Mouse (Mus musculus): ENCODE measurements around the gene Ddx4. TPM values are rescaled to one million over a fixed set of nuclear protein-coding genes. Genes with fewer than 3 reads are reported as not detected.

The Ddx4 gene
- polyA plus RNA-seq, 1 experiment, result 0.05 TPM

DNA sequence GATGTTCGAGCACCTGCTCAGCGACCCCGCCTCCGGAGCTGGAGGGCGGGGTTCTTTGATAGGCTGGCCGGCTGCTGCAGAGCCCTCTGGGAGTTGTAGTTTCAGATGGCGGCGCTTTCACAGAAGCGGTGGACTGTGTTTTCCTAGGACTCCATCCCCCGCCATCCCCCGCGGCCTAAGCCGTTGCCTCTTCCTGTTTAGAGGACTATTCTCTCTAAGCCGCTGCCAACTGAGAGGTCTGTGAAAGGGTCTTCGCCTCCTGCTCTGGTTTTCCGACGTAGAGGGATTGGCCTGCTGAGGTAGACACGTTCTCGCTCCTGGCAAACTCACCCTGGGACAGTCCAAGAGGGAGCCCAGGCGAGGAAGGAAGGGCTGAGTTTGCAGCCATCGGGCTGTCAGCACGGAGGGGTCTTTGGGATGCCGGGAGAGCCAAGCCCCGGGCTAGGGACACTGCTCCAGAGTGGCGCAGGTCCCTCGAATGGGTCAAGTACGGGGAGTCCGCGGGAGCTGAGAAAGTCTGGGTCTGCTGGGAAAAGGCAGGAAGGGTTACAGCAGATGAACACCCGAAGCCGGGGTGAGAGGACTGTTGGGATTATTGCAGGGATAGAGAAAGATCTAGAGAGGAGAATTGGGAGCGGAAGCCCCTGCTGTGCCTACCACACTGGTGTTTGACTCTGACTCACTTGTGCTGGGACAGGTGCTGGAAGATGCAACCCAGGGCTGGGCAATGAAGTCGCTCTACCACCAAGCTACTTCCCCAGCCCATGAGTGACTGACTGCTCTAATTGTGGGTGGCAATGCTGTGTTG, 8.5 kb upstream of the Ddx4 start, which contains the start of gene Slc38a9:
Gene Slc38a9 (plus strand): TSS at position 178 of the 808 bp plus-strand sequence.
- H3K36me3 ChIP-seq (ENCODE audit: control insufficient read depth, insufficient read depth, low read length), result no peaks in the 10 kb centered on the region
- no peak within 1 kb of the TSS; the same call in 1 of the 2 replicates for H3K27ac ChIP-seq (ENCODE audit: insufficient read depth, low read depth, low read length)
- H3K4me1 ChIP-seq (ENCODE audit: control insufficient read depth, insufficient read depth, low read length), result peaks cover 3% of the 10 kb centered on the region; the same call in 1 of the 2 replicates
- DNase-seq, result peak; percentile 97
- WGBS, result under 1% methylated on average over 33 of the region's 33 CpGs
- TF ChIP-seq POLR2A (IDR thresholded peaks at IDR 0.05; ENCODE audit: low read depth, low read length), result no peak
- TF ChIP-seq CTCF (conservative IDR thresholded peaks at IDR 0.05; ENCODE audit: insufficient read depth, insufficient read length, low read depth, low read length), result no peak
- H3K27me3 ChIP-seq (replicated peaks; ENCODE audit: control insufficient read depth, insufficient read depth, low read length), result no peaks in the 10 kb centered on the region
- peak within 1 kb of the TSS; percentile 94 for H3K4me3 ChIP-seq (ENCODE audit: insufficient read depth, low read depth, low read length)

DNA sequence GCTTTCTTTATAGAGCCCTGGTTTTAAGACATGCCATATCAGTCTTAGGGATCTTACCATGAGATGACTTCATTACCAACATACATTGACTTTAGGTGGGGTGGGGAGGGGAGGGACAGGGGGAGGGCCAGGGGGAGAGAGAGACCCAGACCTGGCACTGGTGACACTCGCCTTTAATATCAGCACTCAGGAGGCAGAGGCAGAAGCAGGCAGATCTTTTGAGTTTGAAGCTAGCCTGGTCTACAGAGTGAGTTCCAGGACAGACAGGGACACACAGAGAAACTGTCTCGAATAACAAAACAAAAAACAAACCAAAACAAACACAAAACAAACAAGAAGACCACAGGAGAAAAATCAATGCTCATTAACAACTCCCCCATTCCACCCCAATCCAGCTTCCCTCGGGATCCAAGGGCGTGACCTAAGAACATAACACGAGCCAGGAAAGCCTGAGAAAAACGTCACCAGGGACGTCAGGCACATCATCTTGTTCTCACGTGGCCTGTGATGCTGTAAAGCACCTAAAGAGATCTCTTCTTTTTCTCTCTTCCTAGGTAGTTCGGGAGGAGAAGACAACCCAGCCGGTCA, 7.8 kb upstream of the Ddx4 start:
- 1% methylated on average over 10 of the region's 10 CpGs for WGBS
- Histone ChIP-seq H3K36me3 (ENCODE audit: control insufficient read depth, insufficient read depth, low read length) (no peaks in the 10 kb centered on the region), H3K27me3 (replicated peaks; ENCODE audit: control insufficient read depth, insufficient read depth, low read length) (no peaks in the 10 kb centered on the region), H3K27ac (ENCODE audit: insufficient read depth, low read depth, low read length) (no peak overlapping the region; the same call in 1 of the 2 replicates), H3K4me1 (ENCODE audit: control insufficient read depth, insufficient read depth, low read length) (peaks cover 3% of the 10 kb centered on the region; the same call in 1 of the 2 replicates), H3K4me3 (ENCODE audit: insufficient read depth, low read depth, low read length) (peak overlapping the region; percentile 94)
- no peak for DNase-seq
- TF ChIP-seq CTCF (conservative IDR thresholded peaks at IDR 0.05; ENCODE audit: insufficient read depth, insufficient read length, low read depth, low read length) (no peak), POLR2A (IDR thresholded peaks at IDR 0.05; ENCODE audit: low read depth, low read length) (no peak)

DNA sequence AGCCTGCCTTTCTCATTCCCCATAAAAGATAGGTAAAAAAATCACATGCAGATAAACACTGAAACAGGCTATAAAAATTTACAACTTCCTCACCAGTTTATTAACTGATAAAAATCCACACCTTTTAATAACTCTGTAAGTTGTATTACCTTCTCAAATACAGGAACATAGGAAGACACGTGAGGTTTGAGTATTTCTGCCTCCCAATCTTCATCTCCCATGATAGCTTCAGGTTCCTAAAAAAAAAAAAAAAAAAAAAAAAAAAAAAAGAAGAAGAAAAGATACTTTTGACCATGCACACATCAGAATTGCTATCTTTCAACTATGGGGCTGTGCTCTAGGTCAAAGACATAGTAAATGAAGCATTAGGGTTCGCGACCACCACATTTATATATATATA, 1.1 kb downstream of the Ddx4 start:
- no peaks in the 10 kb centered on the region for H3K4me1 ChIP-seq (ENCODE audit: control insufficient read depth, insufficient read depth, low read length)
- TF ChIP-seq POLR2A (IDR thresholded peaks at IDR 0.05; ENCODE audit: low read depth, low read length), result no peak
- no peak for TF ChIP-seq CTCF (conservative IDR thresholded peaks at IDR 0.05; ENCODE audit: insufficient read depth, insufficient read length, low read depth, low read length)
- no peak overlapping the region for H3K27ac ChIP-seq (ENCODE audit: insufficient read depth, low read depth, low read length)
- no peaks in the 10 kb centered on the region for H3K27me3 ChIP-seq (replicated peaks; ENCODE audit: control insufficient read depth, insufficient read depth, low read length)
- no peak overlapping the region for H3K4me3 ChIP-seq (ENCODE audit: insufficient read depth, low read depth, low read length)
- no peak for DNase-seq
- WGBS, result 92% methylated on average over 3 of the region's 3 CpGs
- no peaks in the 10 kb centered on the region for H3K36me3 ChIP-seq (ENCODE audit: control insufficient read depth, insufficient read depth, low read length)

DNA sequence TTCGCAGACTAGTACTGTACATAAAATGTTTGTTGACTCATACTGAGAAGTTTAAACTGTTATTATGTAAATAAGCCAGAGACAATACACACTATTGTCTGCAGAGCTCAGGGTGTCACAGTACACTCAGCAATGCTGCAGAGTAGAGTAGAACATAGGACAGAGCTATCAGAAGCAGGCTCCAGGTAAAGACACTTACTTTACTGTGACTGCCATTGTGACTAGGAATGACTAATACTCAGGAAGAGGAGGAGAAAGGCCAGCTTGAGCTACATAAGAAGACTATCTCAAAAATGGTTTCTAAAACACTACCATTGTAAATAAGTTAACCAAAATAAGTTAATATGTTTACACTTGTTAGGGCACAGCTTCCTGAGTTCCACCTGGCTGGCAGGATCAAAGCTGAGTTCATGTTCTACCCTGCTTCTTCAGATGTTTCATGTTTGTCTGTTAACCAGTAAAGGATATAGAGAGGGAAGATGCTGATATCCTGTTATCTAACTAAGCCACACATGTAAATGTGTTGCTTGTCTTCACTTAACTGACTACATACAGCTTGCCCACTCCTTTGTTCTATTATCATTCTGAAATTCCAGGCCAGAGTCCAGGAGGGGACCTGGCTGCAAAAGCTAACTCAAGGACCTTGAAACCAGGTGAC, 6.6 kb downstream of the Ddx4 start:
- Histone ChIP-seq H3K27me3 (replicated peaks; ENCODE audit: control insufficient read depth, insufficient read depth, low read length) (no peaks in the 10 kb centered on the region), H3K27ac (ENCODE audit: insufficient read depth, low read depth, low read length) (no peak overlapping the region), H3K4me3 (ENCODE audit: insufficient read depth, low read depth, low read length) (no peak overlapping the region), H3K4me1 (ENCODE audit: control insufficient read depth, insufficient read depth, low read length) (no peaks in the 10 kb centered on the region), H3K36me3 (ENCODE audit: control insufficient read depth, insufficient read depth, low read length) (no peaks in the 10 kb centered on the region)
- no peak for TF ChIP-seq POLR2A (IDR thresholded peaks at IDR 0.05; ENCODE audit: low read depth, low read length)
- no peak for TF ChIP-seq CTCF (conservative IDR thresholded peaks at IDR 0.05; ENCODE audit: insufficient read depth, insufficient read length, low read depth, low read length)
- 95% methylated on average over 1 of the region's 1 CpGs for WGBS
- DNase-seq, result no peak

DNA sequence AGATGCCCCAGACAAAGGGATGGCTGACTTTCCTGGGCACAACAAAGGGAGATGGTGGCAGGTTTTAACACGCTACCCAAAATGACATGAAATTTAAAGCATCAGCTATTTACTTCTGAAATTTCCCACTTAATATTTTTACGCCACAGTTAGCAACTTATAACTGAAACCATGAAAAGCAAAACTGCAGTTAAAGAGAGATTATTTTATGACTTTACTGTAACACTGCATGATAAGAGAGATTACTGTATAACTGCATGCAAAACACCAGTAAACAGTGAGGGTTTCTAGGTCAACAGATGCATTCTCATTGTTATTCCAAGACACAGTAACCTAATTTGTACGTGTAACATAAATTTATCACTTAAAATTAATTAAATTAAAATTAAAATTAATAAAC, 7.3 kb downstream of the Ddx4 start:
- Histone ChIP-seq H3K27me3 (replicated peaks; ENCODE audit: control insufficient read depth, insufficient read depth, low read length) (no peaks in the 10 kb centered on the region), H3K4me3 (ENCODE audit: insufficient read depth, low read depth, low read length) (no peak overlapping the region), H3K4me1 (ENCODE audit: control insufficient read depth, insufficient read depth, low read length) (no peaks in the 10 kb centered on the region), H3K27ac (ENCODE audit: insufficient read depth, low read depth, low read length) (no peak overlapping the region), H3K36me3 (ENCODE audit: control insufficient read depth, insufficient read depth, low read length) (no peaks in the 10 kb centered on the region)
- DNase-seq, result no peak
- WGBS, result 89% methylated on average over 3 of the region's 3 CpGs
- TF ChIP-seq CTCF (conservative IDR thresholded peaks at IDR 0.05; ENCODE audit: insufficient read depth, insufficient read length, low read depth, low read length) (no peak), POLR2A (IDR thresholded peaks at IDR 0.05; ENCODE audit: low read depth, low read length) (no peak)

DNA sequence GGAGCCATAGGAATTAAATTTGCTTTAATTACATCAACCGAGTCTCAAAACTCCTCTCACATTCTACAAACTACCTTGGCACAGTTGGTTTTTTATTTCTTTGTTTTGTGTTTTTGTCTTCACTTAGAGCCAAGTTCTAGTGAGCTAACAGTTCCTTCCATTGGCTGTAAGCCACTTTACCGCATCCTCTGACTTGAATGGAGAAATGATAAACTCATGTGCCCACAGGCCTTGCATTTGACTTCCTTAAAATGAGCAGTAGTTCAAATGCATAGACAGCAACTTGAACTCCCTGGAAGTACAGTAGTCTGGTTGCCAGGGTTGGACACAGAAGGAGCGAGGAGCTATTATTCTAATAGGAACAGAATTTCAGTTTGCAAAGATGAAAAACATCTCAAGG, 9.4 kb downstream of the Ddx4 start:
- no peaks in the 10 kb centered on the region for H3K4me1 ChIP-seq (ENCODE audit: control insufficient read depth, insufficient read depth, low read length)
- no peak overlapping the region for H3K27ac ChIP-seq (ENCODE audit: insufficient read depth, low read depth, low read length)
- H3K27me3 ChIP-seq (replicated peaks; ENCODE audit: control insufficient read depth, insufficient read depth, low read length), result no peaks in the 10 kb centered on the region
- no peak for TF ChIP-seq CTCF (conservative IDR thresholded peaks at IDR 0.05; ENCODE audit: insufficient read depth, insufficient read length, low read depth, low read length)
- TF ChIP-seq POLR2A (IDR thresholded peaks at IDR 0.05; ENCODE audit: low read depth, low read length), result no peak
- DNase-seq, result no peak
- H3K4me3 ChIP-seq (ENCODE audit: insufficient read depth, low read depth, low read length), result no peak overlapping the region
- H3K36me3 ChIP-seq (ENCODE audit: control insufficient read depth, insufficient read depth, low read length), result no peaks in the 10 kb centered on the region
- 86% methylated on average over 3 of the region's 3 CpGs for WGBS

DNA sequence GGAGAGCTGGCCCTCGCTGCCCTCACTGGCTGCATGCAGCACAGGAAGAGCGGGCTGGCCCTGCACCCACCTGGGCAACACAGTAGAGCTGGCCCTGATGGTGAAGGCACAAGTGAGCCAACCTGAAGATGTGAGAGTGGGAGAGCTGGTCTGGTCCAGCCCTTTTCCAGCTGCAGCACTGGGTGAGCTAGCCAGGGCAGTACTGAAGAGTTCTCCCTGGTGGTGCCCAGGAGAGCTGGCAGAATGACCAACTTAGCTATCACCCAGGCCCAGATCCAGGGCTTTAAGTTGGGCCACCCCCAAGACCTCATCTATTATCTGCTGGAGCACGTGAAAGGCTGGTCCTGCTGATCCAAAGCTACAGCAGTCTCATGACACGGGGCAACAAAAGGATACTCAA, 13.2 kb downstream of the Ddx4 start:
- no peak overlapping the region for H3K4me3 ChIP-seq (ENCODE audit: insufficient read depth, low read depth, low read length)
- 81% methylated on average over 4 of the region's 4 CpGs for WGBS
- no peak overlapping the region for H3K27ac ChIP-seq (ENCODE audit: insufficient read depth, low read depth, low read length)
- no peaks in the 10 kb centered on the region for H3K4me1 ChIP-seq (ENCODE audit: control insufficient read depth, insufficient read depth, low read length)
- no peaks in the 10 kb centered on the region for H3K36me3 ChIP-seq (ENCODE audit: control insufficient read depth, insufficient read depth, low read length)
- no peaks in the 10 kb centered on the region for H3K27me3 ChIP-seq (replicated peaks; ENCODE audit: control insufficient read depth, insufficient read depth, low read length)
- DNase-seq, result no peak
- TF ChIP-seq CTCF (conservative IDR thresholded peaks at IDR 0.05; ENCODE audit: insufficient read depth, insufficient read length, low read depth, low read length) (no peak), POLR2A (IDR thresholded peaks at IDR 0.05; ENCODE audit: low read depth, low read length) (no peak)
